In genomic region chr2:131213773-131214172, GRCm38 (mm10) we compare ENCODE assay signal across 14 mouse cellular contexts. TPM values are rescaled to one million over a fixed set of nuclear protein-coding genes. Genes with fewer than 3 reads are reported as not detected.
DNase-seq lines count a peak whose midpoint lies in the region; ATAC-seq and TF ChIP-seq lines count a peak whose summit lies in the region.
"Had no signal": no experiment of that assay in that cellular context is flagged by ENCODE, and none has a peak within 500 bp of the region (broad histone marks: within the 10 kb centered on the region; RNA-seq: fewer than 3 reads in every experiment).

No protein-coding gene starts in this region.

- H3K36me3 ChIP-seq in spleen, adult 2 months (ENCODE audit: control insufficient read depth, insufficient read depth, low read length), result peaks cover 4% of the 10 kb centered on the region; the same call in 1 of the 2 replicates
- peaks cover 6% of the 10 kb centered on the region; the same call in 1 of the 2 replicates for H3K36me3 ChIP-seq in intestine, postnatal 0 days (ENCODE audit: control insufficient read depth, insufficient read depth)

- peak; percentile 67 for ATAC-seq in erythroid progenitor cell, adult 5-6 weeks (replicated peaks; ENCODE audit: low FRiP score, poor library complexity, severe bottlenecking)
- ATAC-seq in intestine, postnatal 0 days, result no peak
- peak; percentile 60 for ATAC-seq in megakaryocyte-erythroid progenitor cell, adult 5-6 weeks (replicated peaks; ENCODE audit: low FRiP score, low TSS enrichment, poor library complexity, severe bottlenecking)
- ATAC-seq: midbrain, embryonic 16.5 days had no signal

- no peak for TF ChIP-seq CTCF in spleen, adult 2 months (IDR thresholded peaks at IDR 0.05; ENCODE audit: extremely low read depth, insufficient read depth, insufficient read length, insufficient replicate concordance)
- TF ChIP-seq CTCF in intestine, postnatal 0 days (IDR thresholded peaks at IDR 0.05; ENCODE audit: low read depth), result no peak

- WGBS in spleen, adult 2 months, result 84% methylated on average over 7 of the region's 7 CpGs
- 55% methylated on average over 7 of the region's 7 CpGs for WGBS in intestine, postnatal 0 days

- H3K27me3 ChIP-seq in spleen, adult 2 months (ENCODE audit: control insufficient read depth, insufficient read depth, low read length), result no peaks in the 10 kb centered on the region
- H3K27me3 ChIP-seq in intestine, postnatal 0 days (replicated peaks; ENCODE audit: control insufficient read depth, insufficient read depth, low read length), result no peaks in the 10 kb centered on the region
- H3K27me3 ChIP-seq: neural tube, embryonic 15.5 days had no signal

- H3K9me3 ChIP-seq in intestine, postnatal 0 days (ENCODE audit: control insufficient read depth), result no peaks in the 10 kb centered on the region
- H3K9me3 ChIP-seq: neural tube, embryonic 15.5 days had no signal

- H3K4me1 ChIP-seq in spleen, adult 2 months (ENCODE audit: control insufficient read depth, insufficient read depth, insufficient read length), result peaks cover 3% of the 10 kb centered on the region; the same call in 1 of the 2 replicates
- peaks cover 12% of the 10 kb centered on the region; the same call in 1 of the 2 replicates for H3K4me1 ChIP-seq in intestine, postnatal 0 days (replicated peaks; ENCODE audit: control insufficient read depth, insufficient read depth, low read length)

- no peak overlapping the region for H3K9ac ChIP-seq in intestine, postnatal 0 days (ENCODE audit: low read depth, low read length)
- H3K9ac ChIP-seq: neural tube, embryonic 15.5 days had no signal

- peak overlapping the region; percentile 27; the same call in 1 of the 2 replicates for H3K27ac ChIP-seq in spleen, adult 2 months (ENCODE audit: insufficient read depth, low read length)
- peak overlapping the region; percentile 8; the same call in 1 of the 2 replicates for H3K27ac ChIP-seq in intestine, postnatal 0 days (ENCODE audit: low read depth, low read length)
- H3K27ac ChIP-seq: neural tube, embryonic 15.5 days had no signal

- no peak overlapping the region for H3K4me3 ChIP-seq in spleen, adult 2 months (ENCODE audit: extremely low read depth, insufficient read depth, insufficient read length)
- no peak overlapping the region for H3K4me3 ChIP-seq in intestine, postnatal 0 days (ENCODE audit: low read depth, low read length)
- H3K4me3 ChIP-seq: layer of hippocampus, adult 2 months; neural tube, embryonic 15.5 days had no signal

- no peak for TF ChIP-seq POLR2A in spleen, adult 2 months (IDR thresholded peaks at IDR 0.05; ENCODE audit: low read depth, low read length)

- DNase-seq in spleen, adult 2 months (ENCODE audit: low read depth in 1 of 2, low spot score in 2 of 2), result no peak
- no peak for DNase-seq in spleen, adult 12 weeks (ENCODE audit: low spot score)
- no peak for DNase-seq in adrenal gland, adult (ENCODE audit: inconsistent age in 2 of 2, low spot score in 1 of 2)
- DNase-seq in kidney, postnatal 4 days, result no peak
- DNase-seq in cerebellum, adult 11 months, result no peak
- DNase-seq: adrenal gland, postnatal 36 days; kidney, adult 11 months; right cerebral cortex, adult 18-20 months had no signal

- no peak overlapping the region for H3K4me2 ChIP-seq in intestine, postnatal 0 days (replicated peaks; ENCODE audit: low read depth)
- H3K4me2 ChIP-seq: neural tube, embryonic 15.5 days had no signal

RNA-seq across cellular contexts. Expression of gene Ap5s1, which starts 6.9 kb away (rescaled TPM):
- 24.3 and 41.3 TPM in 2 replicates for polyA plus RNA-seq in spleen, adult 2 months (2012; rRNA removed)
- total RNA-seq in erythroid progenitor cell, adult 5-6 weeks (2015; ENCODE audit: low replicate concordance), result 10.8 and 11.3 TPM in 2 replicates
- 10.9 and 11.4 TPM in 2 replicates for total RNA-seq in erythroid progenitor cell, adult 5-6 weeks (2017; ENCODE audit: low replicate concordance)
- polyA plus RNA-seq in intestine, postnatal 0 days (2015; fragmentation: Nextera tagmentation; extraction: Ambion mirVana), result 37.3 and 37.5 TPM in 2 replicates
- 5.9 and 14.7 TPM in 2 replicates for total RNA-seq in megakaryocyte-erythroid progenitor cell, adult 5-6 weeks (2014; fragmentation: Nextera tagmentation)
- total RNA-seq in megakaryocyte-erythroid progenitor cell, adult 5-6 weeks (2017), result 1.9 and 3.3 TPM in 2 replicates

RNA-seq across cellular contexts. Expression of gene Mavs, which starts 20.1 kb away (rescaled TPM):
- 46.9 and 47.6 TPM in 2 replicates for polyA plus RNA-seq in spleen, adult 2 months (2012; rRNA removed)
- 27.0 and 33.1 TPM in 2 replicates for total RNA-seq in erythroid progenitor cell, adult 5-6 weeks (2015; ENCODE audit: low replicate concordance)
- 12.3 and 16.3 TPM in 2 replicates for total RNA-seq in erythroid progenitor cell, adult 5-6 weeks (2017; ENCODE audit: low replicate concordance)
- 27.2 and 28.5 TPM in 2 replicates for polyA plus RNA-seq in intestine, postnatal 0 days (2015; fragmentation: Nextera tagmentation; extraction: Ambion mirVana)
- 28.8 and 28.9 TPM in 2 replicates for total RNA-seq in megakaryocyte-erythroid progenitor cell, adult 5-6 weeks (2014; fragmentation: Nextera tagmentation)
- total RNA-seq in megakaryocyte-erythroid progenitor cell, adult 5-6 weeks (2017), result 16.9 and 24.8 TPM in 2 replicates

RNA-seq across cellular contexts. Expression of gene Spef1, which starts 26.7 kb away (rescaled TPM):
- polyA plus RNA-seq in spleen, adult 2 months (2012; rRNA removed), result 2.4 and 2.6 TPM in 2 replicates
- total RNA-seq in erythroid progenitor cell, adult 5-6 weeks (2015; ENCODE audit: low replicate concordance), result 4.6 and 4.7 TPM in 2 replicates
- 4.1 and 6.4 TPM in 2 replicates for total RNA-seq in erythroid progenitor cell, adult 5-6 weeks (2017; ENCODE audit: low replicate concordance)
- 2.0 and 2.1 TPM in 2 replicates for polyA plus RNA-seq in intestine, postnatal 0 days (2015; fragmentation: Nextera tagmentation; extraction: Ambion mirVana)
- total RNA-seq in megakaryocyte-erythroid progenitor cell, adult 5-6 weeks (2014; fragmentation: Nextera tagmentation), result 3.7 and 4.1 TPM in 2 replicates
- 1.3 and 2.5 TPM in 2 replicates for total RNA-seq in megakaryocyte-erythroid progenitor cell, adult 5-6 weeks (2017)

RNA-seq across cellular contexts. Expression of gene Cdc25b, which starts 27.0 kb away (rescaled TPM):
- polyA plus RNA-seq in spleen, adult 2 months (2012; rRNA removed), result 85.6 and 103 TPM in 2 replicates
- total RNA-seq in erythroid progenitor cell, adult 5-6 weeks (2015; ENCODE audit: low replicate concordance), result 345 and 367 TPM in 2 replicates
- total RNA-seq in erythroid progenitor cell, adult 5-6 weeks (2017; ENCODE audit: low replicate concordance), result 664 and 783 TPM in 2 replicates
- 10.9 and 12.4 TPM in 2 replicates for polyA plus RNA-seq in intestine, postnatal 0 days (2015; fragmentation: Nextera tagmentation; extraction: Ambion mirVana)
- total RNA-seq in megakaryocyte-erythroid progenitor cell, adult 5-6 weeks (2014; fragmentation: Nextera tagmentation), result 8.7 and 21.6 TPM in 2 replicates
- total RNA-seq in megakaryocyte-erythroid progenitor cell, adult 5-6 weeks (2017), result 5.4 and 19.0 TPM in 2 replicates

RNA-seq across cellular contexts. Expression of gene Cenpb, which starts 33.9 kb away (rescaled TPM):
- polyA plus RNA-seq in spleen, adult 2 months (2012; rRNA removed), result 31.2 and 35.1 TPM in 2 replicates
- 8.3 and 8.8 TPM in 2 replicates for total RNA-seq in erythroid progenitor cell, adult 5-6 weeks (2015; ENCODE audit: low replicate concordance)
- 12.5 and 15.1 TPM in 2 replicates for total RNA-seq in erythroid progenitor cell, adult 5-6 weeks (2017; ENCODE audit: low replicate concordance)
- 15.9 and 17.4 TPM in 2 replicates for polyA plus RNA-seq in intestine, postnatal 0 days (2015; fragmentation: Nextera tagmentation; extraction: Ambion mirVana)
- total RNA-seq in megakaryocyte-erythroid progenitor cell, adult 5-6 weeks (2014; fragmentation: Nextera tagmentation), result 8.0 and 8.8 TPM in 2 replicates
- 6.8 and 10.8 TPM in 2 replicates for total RNA-seq in megakaryocyte-erythroid progenitor cell, adult 5-6 weeks (2017)
